Mouse (Mus musculus) kidney, postnatal 36 days (tissue): ENCODE measurements around the gene Ccl27a.

Experiments used
- DNase-seq, 2 experiments: peaks; one replicate each; pipeline ENCODE4 v3.0.0; 2021 to 2022; ENCODE audit warnings: mixed read lengths in 2 of 2

Ccl27a gene

DNA sequence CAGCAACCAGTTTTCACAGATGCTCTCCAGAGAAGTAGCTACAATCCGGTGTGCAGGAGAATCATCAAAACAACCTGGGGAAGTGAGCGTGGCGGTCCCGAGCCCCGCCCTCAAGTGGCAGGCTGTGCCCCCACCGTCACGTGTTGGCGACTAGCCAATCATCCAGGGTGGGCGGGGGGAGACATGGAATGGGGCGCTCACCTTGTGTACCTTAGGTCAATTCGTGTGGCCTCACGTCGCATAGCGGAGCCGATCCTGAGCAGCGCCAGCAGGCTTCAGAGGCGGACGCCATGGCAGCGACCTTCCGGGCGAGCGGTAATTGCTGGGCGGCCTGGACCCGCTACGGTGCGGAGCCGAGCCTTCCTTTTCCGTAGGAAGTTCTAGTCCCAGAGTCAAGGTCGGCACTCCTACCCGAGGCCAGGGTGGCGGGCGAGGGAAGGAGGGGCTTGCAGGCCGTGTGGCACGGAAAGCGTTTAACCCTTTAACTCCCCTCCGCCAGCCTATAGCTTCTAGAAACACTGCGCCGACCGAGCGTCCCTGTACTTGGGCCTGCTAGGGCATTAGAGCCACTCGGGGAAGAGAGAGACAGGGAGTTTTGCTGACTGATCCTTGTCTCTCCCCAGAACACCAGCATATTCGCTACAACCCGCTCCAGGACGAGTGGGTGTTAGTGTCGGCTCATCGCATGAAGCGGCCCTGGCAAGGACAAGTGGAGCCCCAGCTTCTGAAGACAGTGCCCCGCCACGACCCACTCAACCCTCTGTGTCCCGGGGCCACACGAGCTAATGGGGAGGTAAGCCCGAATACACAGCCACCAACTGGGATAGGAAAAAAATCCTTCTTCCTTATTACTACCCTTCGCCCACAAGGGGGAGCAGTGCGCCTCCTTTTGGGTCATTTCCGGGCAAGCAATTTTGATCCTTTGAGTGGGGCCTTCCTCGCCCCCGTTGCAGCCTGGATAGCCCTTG is 18.4 kb downstream of the Ccl27a start, which contains the start of gene Sigmar1:
TSS of gene Sigmar1 (minus strand) at position 820 of the 968 bp plus-strand sequence.
- DNase-seq = peak; percentile 89 to 93

DNA sequence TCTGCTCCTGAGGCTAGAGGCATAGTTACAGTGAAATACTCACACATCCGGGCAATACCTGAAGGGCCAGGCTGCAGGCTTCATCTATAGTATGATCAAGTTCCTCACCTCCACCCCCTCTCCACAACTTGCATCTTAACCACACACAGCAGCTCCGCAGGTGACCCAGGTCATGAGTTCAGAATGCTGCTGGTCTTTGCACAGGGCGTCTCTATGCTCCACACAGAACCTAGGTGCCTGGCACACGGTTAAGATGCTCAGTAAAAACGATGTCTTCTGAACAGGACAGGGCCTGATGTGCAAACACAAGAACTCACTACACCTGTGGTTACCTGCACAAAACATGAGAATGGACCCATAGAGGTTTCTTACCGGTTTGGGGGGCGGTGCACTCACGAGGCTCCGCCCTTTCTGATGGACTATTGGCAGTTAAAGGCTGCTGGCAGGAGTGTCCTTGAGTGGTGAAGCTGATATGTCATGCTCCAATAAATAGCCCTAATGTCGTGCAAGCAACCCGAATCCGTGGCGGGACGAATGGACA is 19.2 kb downstream of the Ccl27a start, which contains the start of gene Galt:
TSS of gene Galt (plus strand) at position 432 of the 541 bp plus-strand sequence.
- peak; percentile 77 to 85 for DNase-seq

DNA sequence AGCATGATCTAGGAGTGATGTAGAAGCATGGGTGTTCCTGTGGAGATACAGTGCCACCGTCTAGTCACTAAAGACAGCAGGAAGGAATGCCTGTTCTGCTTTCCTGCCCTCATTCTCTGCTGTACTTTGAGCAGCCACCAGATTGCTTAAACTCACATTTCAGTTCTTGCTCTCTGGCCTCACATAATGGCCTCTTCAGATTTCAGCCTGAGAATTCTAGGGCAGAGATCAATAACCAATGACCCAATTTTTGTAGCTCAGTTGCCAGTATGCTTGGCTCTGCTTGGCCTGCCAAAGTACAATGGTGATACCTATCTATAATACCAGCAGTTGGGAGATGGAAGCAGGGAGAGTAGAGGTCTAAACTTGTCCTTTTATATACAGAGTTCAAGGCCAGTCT is 29.0 kb downstream of the Ccl27a start:
- no peak for DNase-seq

DNA sequence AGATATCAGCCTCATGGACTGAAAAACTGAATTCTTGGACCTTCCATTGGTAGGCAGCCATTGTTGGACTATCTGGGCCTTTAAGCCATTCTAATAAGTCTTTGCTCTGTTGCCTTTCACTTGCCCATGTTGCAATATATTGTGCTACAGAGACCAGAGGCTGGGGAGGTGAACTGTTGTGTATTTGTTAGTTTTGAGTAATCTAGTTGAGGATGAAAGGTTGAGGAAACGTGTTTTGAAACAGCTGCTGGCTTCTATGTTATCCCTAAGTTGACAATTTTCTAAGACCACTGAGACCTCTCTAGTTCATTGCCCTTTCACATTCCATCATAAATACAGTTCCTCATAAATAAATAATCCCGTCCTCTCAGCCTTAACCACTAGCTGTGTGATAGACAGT is 29.9 kb downstream of the Ccl27a start:
- no peak for DNase-seq

DNA sequence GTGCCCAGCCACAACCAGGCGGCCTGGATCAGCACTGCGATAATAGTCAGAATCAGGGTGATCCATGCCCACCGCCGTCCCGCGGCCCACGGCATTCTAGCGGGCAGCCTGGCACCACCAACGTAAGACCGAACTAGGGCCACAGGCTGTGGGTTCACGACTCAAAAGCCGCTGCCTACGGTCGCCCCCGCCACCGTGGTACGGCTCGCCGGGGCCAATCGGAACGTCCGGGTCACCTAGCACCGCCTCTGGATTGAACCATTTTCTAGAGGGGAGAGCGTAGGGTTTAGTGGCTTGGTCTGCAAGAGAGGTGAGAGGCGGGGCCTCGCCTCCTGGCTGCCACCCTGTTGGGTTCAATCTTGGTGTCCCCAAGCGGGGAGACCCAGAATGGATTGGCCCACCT is 32.9 kb downstream of the Ccl27a start:
- peak; percentile 95 to 96 for DNase-seq

- DNase-seq = peak; percentile 52 to 78
Measured at GRCm38 (mm10) chr4:41740380-41741157, 33.5 kb downstream of the Ccl27a start.

DNA sequence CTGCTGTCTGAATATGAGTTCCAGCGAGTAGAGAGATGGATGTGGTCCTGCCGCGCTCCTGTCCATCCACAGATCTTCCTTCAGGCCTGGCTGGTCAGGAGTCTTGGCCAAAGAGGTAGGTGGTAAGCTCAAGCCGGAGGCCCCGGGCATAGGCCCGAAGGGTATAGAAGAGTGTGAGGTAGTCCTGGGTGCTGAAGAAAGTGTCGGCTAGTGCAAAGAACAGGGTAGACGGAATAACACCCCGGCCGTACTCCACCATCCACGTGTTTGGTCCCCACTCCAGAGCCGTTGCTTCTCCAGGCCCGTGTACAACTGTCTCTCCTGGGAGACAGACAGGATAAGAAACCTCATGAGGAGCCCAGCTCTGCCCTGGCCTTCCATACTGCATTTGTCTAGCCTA is 34.8 kb downstream of the Ccl27a start:
- no peak for DNase-seq

- no peak for DNase-seq
Measured at GRCm38 (mm10) chr4:41738256-41738603, 35.8 kb downstream of the Ccl27a start.

- DNase-seq = peak; percentile 79 to 88
Measured at GRCm38 (mm10) chr4:41737602-41738255, 36.3 kb downstream of the Ccl27a start.

- DNase-seq = no peak
Measured at GRCm38 (mm10) chr4:41731052-41731765, 42.8 kb downstream of the Ccl27a start, which contains the start of gene Arid3c. TSS of gene Arid3c (minus strand) at chr4:41731142.

GRCm38 (mm10) chr4:41726826-41727621 is 47.0 kb downstream of the Ccl27a start:
- no peak for DNase-seq

DNA sequence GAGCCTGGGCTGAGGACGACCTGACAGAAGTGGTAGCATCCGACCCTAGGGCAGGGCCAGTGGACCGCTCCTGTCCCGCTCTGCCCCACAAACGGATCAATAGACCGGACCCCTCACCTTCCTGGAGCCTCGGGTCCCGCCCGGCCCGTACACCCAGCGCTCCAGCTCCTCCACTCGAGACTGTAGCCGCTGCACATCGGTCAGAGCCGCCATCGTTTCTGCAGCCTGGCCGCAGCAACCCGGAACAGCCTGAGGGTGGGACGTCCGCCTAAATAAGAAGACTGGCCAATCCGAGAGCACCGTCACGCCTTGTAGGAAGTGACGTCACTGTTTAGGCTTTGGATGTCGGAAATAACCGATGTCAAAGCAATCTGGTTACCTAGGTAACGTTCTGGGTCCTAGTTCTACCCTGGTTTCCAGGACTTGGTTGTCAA is 51.1 kb downstream of the Ccl27a start, which contains the start of gene Dctn3:
TSS of gene Dctn3 (minus strand) at position 253 of the 434 bp plus-strand sequence.
- peak; percentile 93 to 97 for DNase-seq
